Mouse (Mus musculus): ENCODE measurements at regions not wholly inside any gene's neighbourhood (a gene's known extent, or its start where the extent isn't known, plus 50 kb on each side); places are given as distances from the start of the nearest gene placed in this dataset.

GRCm38 (mm10) chrX:105346420-105346819, 153.2 kb upstream of the Cypt2 start:
- no peak for TF ChIP-seq POLR2A (IDR thresholded peaks at IDR 0.05; ENCODE audit: extremely low read depth, insufficient read depth, low read length)
- TF ChIP-seq CTCF (IDR thresholded peaks at IDR 0.05; ENCODE audit: extremely low read depth, insufficient read depth, low read length) = no peak
- no peaks in the 10 kb centered on the region for H3K4me1 ChIP-seq (ENCODE audit: control insufficient read depth, insufficient read depth, low read length)

GRCm38 (mm10) chrX:105366284-105366683, 133.3 kb upstream of the Cypt2 start:
- Histone ChIP-seq H3K4me3 (ENCODE audit: insufficient read depth, low read length) (no peak overlapping the region), H3K4me1 (ENCODE audit: control insufficient read depth, insufficient read depth, low read length) (no peaks in the 10 kb centered on the region), H3K27ac (ENCODE audit: insufficient read depth, low read length) (no peak overlapping the region)
- TF ChIP-seq POLR2A (IDR thresholded peaks at IDR 0.05; ENCODE audit: extremely low read depth, insufficient read depth, low read length) (no peak), CTCF (IDR thresholded peaks at IDR 0.05; ENCODE audit: extremely low read depth, insufficient read depth, low read length) (no peak)

More at GRCm38 (mm10) chrX:105346420-105346819, 153.2 kb upstream of the Cypt2 start:
- no peak overlapping the region for H3K4me3 ChIP-seq (ENCODE audit: insufficient read depth, low read length)
- H3K27ac ChIP-seq (ENCODE audit: insufficient read depth, low read length) = no peak overlapping the region

- TF ChIP-seq POLR2A (IDR thresholded peaks at IDR 0.05; ENCODE audit: extremely low read depth, insufficient read depth, low read length) (no peak), CTCF (IDR thresholded peaks at IDR 0.05; ENCODE audit: extremely low read depth, insufficient read depth, low read length) (no peak)
- Histone ChIP-seq H3K27ac (ENCODE audit: insufficient read depth, low read length) (no peak overlapping the region), H3K4me1 (ENCODE audit: control insufficient read depth, insufficient read depth, low read length) (no peaks in the 10 kb centered on the region), H3K4me3 (ENCODE audit: insufficient read depth, low read length) (no peak overlapping the region)
These were observed 131.6 kb upstream of the Cypt2 start for GRCm38 (mm10) chrX:105367979-105368378.

GRCm38 (mm10) chrX:105390506-105390905, 109.1 kb upstream of the Cypt2 start:
- TF ChIP-seq CTCF (IDR thresholded peaks at IDR 0.05; ENCODE audit: extremely low read depth, insufficient read depth, low read length) = no peak
- Histone ChIP-seq H3K4me3 (ENCODE audit: insufficient read depth, low read length) (peak overlapping the region; percentile 43), H3K27ac (ENCODE audit: insufficient read depth, low read length) (no peak overlapping the region), H3K4me1 (ENCODE audit: control insufficient read depth, insufficient read depth, low read length) (no peaks in the 10 kb centered on the region)

GRCm38 (mm10) chrX:105391029-105391428, 108.5 kb upstream of the Cypt2 start:
- TF ChIP-seq CTCF (IDR thresholded peaks at IDR 0.05; ENCODE audit: extremely low read depth, insufficient read depth, low read length) = no peak
- TF ChIP-seq POLR2A (IDR thresholded peaks at IDR 0.05; ENCODE audit: extremely low read depth, insufficient read depth, low read length) = no peak

GRCm38 (mm10) chrX:105391680-105392462, 107.7 kb upstream of the Cypt2 start:
- Histone ChIP-seq H3K4me1 (ENCODE audit: control insufficient read depth, insufficient read depth, low read length) (no peaks in the 10 kb centered on the region), H3K4me3 (ENCODE audit: insufficient read depth, low read length) (peak overlapping the region; percentile 43), H3K27ac (ENCODE audit: insufficient read depth, low read length) (peak overlapping the region; percentile 87)
- TF ChIP-seq POLR2A (IDR thresholded peaks at IDR 0.05; ENCODE audit: extremely low read depth, insufficient read depth, low read length) = peak; percentile 61; the same call in 1 of the 2 replicates
- TF ChIP-seq CTCF (IDR thresholded peaks at IDR 0.05; ENCODE audit: extremely low read depth, insufficient read depth, low read length) = no peak

More at GRCm38 (mm10) chrX:105391029-105391428, 108.5 kb upstream of the Cypt2 start:
- H3K4me1 ChIP-seq (ENCODE audit: control insufficient read depth, insufficient read depth, low read length) = no peaks in the 10 kb centered on the region
- peak overlapping the region; percentile 43 for H3K4me3 ChIP-seq (ENCODE audit: insufficient read depth, low read length)
- no peak overlapping the region; the same call in 1 of the 2 replicates for H3K27ac ChIP-seq (ENCODE audit: insufficient read depth, low read length)

- no peak for TF ChIP-seq CTCF (IDR thresholded peaks at IDR 0.05; ENCODE audit: extremely low read depth, insufficient read depth, low read length)
- TF ChIP-seq POLR2A (IDR thresholded peaks at IDR 0.05; ENCODE audit: extremely low read depth, insufficient read depth, low read length) = no peak
- no peak overlapping the region for H3K27ac ChIP-seq (ENCODE audit: insufficient read depth, low read length)
- no peaks in the 10 kb centered on the region for H3K4me1 ChIP-seq (ENCODE audit: control insufficient read depth, insufficient read depth, low read length)
- H3K4me3 ChIP-seq (ENCODE audit: insufficient read depth, low read length) = no peak overlapping the region
These were observed 106.3 kb upstream of the Cypt2 start for GRCm38 (mm10) chrX:105393259-105393658.

- Histone ChIP-seq H3K4me3 (ENCODE audit: insufficient read depth, low read length) (no peak overlapping the region), H3K27ac (ENCODE audit: insufficient read depth, low read length) (no peak overlapping the region), H3K4me1 (ENCODE audit: control insufficient read depth, insufficient read depth, low read length) (no peaks in the 10 kb centered on the region)
- TF ChIP-seq POLR2A (IDR thresholded peaks at IDR 0.05; ENCODE audit: extremely low read depth, insufficient read depth, low read length) (no peak), CTCF (IDR thresholded peaks at IDR 0.05; ENCODE audit: extremely low read depth, insufficient read depth, low read length) (no peak)
These were observed 86.2 kb upstream of the Cypt2 start for GRCm38 (mm10) chrX:105413351-105413750.

- TF ChIP-seq POLR2A (IDR thresholded peaks at IDR 0.05; ENCODE audit: extremely low read depth, insufficient read depth, low read length) = no peak
- TF ChIP-seq CTCF (IDR thresholded peaks at IDR 0.05; ENCODE audit: extremely low read depth, insufficient read depth, low read length) = no peak
- Histone ChIP-seq H3K4me3 (ENCODE audit: insufficient read depth, low read length) (no peak overlapping the region), H3K4me1 (ENCODE audit: control insufficient read depth, insufficient read depth, low read length) (no peaks in the 10 kb centered on the region), H3K27ac (ENCODE audit: insufficient read depth, low read length) (no peak overlapping the region)
These were observed 78.6 kb upstream of the Cypt2 start for GRCm38 (mm10) chrX:105420976-105421375.

Measured in cortical plate, adult 2 months (tissue).